Mouse (Mus musculus): ENCODE measurements at regions not wholly inside any gene's neighbourhood (a gene's known extent, or its start where the extent isn't known, plus 50 kb on each side); places are given as distances from the start of the nearest gene placed in this dataset.

DNA sequence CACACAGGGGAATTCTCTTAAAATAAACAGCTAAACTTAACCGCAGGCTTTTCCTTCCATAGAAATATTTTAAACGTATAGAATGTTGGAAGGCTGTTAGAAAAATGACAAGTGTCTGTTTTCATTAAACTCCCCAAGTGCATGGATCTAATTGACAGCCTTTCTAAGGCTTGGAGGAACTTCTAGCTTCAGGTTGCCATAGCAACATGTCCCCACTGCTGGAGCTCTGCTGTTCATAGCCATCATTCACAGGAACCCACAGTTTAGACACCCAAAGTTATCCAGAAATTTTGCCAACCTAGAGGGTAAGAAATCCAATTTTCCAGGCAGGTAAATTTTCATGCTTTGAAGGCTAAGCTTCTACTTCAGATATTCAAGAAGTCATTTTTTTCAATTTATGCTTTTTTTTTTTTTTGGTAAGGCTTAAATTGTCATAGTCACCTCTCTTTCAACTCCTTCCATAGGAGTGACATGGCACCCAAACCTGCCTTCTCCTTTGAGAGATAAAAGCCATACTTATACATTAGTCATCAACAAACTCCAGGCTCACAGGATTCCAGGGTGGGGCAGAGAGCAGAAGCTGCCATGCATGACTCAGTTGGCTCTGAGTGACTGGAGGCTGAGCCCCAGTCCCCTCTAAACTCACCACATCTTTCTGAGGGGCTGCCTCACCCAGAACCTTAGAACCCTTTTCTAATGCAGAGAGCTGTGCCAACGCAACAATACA is 385.1 kb downstream of the Ccser2 start:
- TF ChIP-seq CTCF (IDR thresholded peaks at IDR 0.05; ENCODE audit: low read depth) = no peak
- TF ChIP-seq EP300 (optimal IDR thresholded peaks at IDR 0.05) = no peak

All from stomach, postnatal 0 days (tissue).